Mouse (Mus musculus): ENCODE results near the gene Lrriq1. TPM values are rescaled to one million over a fixed set of nuclear protein-coding genes. Genes with fewer than 3 reads are reported as not detected.

Lrriq1 gene
- not detected in 2 replicates for polyA plus RNA-seq (2012)

GRCm38 (mm10) chr10:103235707-103236459 lies at the start of gene Lrriq1:
TSS of gene Lrriq1 (minus strand) at chr10:103236322.

GRCm38 (mm10) chr10:103029730-103030490 lies 206.2 kb downstream of the Lrriq1 start, which contains the start of gene Alx1:
TSS of gene Alx1 (minus strand) at chr10:103030215.

Other genes with a start within 250 kb of the Lrriq1 start
- not detected in 2 replicates for gene Alx1, start 206.1 kb downstream of the Lrriq1 start, polyA plus RNA-seq (2012)
- 0.06 and 0.27 TPM in 2 replicates for gene Slc6a15, start 131.5 kb upstream of the Lrriq1 start, polyA plus RNA-seq (2012)